Mouse (Mus musculus): ENCODE measurements around the gene Pygm. TPM values are rescaled to one million over a fixed set of nuclear protein-coding genes. Genes with fewer than 3 reads are reported as not detected.

The Pygm gene
- total and polyA plus RNA-seq, 2 experiments from 2014 or later = 6.2 to 7.6 TPM

- Histone ChIP-seq H3K36me3 (ENCODE audit: insufficient read depth) (peaks cover 32% of the 10 kb centered on the region; the same call in 1 of the 2 replicates), H3K4me3 (ENCODE audit: low read depth, low read length) (no peak overlapping the region), H3K4me2 (ENCODE audit: low read depth) (no peak overlapping the region), H3K9ac (no peak overlapping the region), H3K9me3 (ENCODE audit: low read length) (no peaks in the 10 kb centered on the region), H3K27ac (ENCODE audit: low read depth, low read length) (no peak overlapping the region), H3K4me1 (ENCODE audit: insufficient read depth) (no peaks in the 10 kb centered on the region), H3K27me3 (ENCODE audit: insufficient read depth, low read length) (no peaks in the 10 kb centered on the region)
- ATAC-seq = no peak
- no peak for DNase-seq
- TF ChIP-seq CTCF (IDR thresholded peaks at IDR 0.05; ENCODE audit: low read depth) = no peak
- WGBS = 77% methylated on average over 7 of the region's 7 CpGs
These were observed 30.2 kb upstream of the Pygm start for GRCm38 (mm10) chr19:6354030-6354429.

GRCm38 (mm10) chr19:6361291-6361690 is 22.9 kb upstream of the Pygm start:
- TF ChIP-seq CTCF (IDR thresholded peaks at IDR 0.05; ENCODE audit: low read depth) = no peak
- DNase-seq (no peak), ATAC-seq (no peak)
- peaks cover 7% of the 10 kb centered on the region for H3K36me3 ChIP-seq (ENCODE audit: insufficient read depth)
- H3K27ac ChIP-seq (ENCODE audit: low read depth, low read length) = no peak overlapping the region
- H3K4me2 ChIP-seq (ENCODE audit: low read depth) = no peak overlapping the region
- WGBS = 93% methylated on average over 3 of the region's 3 CpGs
- H3K9me3 ChIP-seq (ENCODE audit: low read length) = no peaks in the 10 kb centered on the region
- H3K9ac ChIP-seq = no peak overlapping the region
- peaks cover 4% of the 10 kb centered on the region for H3K4me1 ChIP-seq (ENCODE audit: insufficient read depth)
- H3K27me3 ChIP-seq (ENCODE audit: insufficient read depth, low read length) = no peaks in the 10 kb centered on the region
- no peak overlapping the region for H3K4me3 ChIP-seq (ENCODE audit: low read depth, low read length)

- H3K4me3 ChIP-seq (ENCODE audit: low read depth, low read length) = peak overlapping the region; percentile 79
- DNase-seq (no peak), ATAC-seq (no peak)
- peaks cover 4% of the 10 kb centered on the region for H3K4me1 ChIP-seq (ENCODE audit: insufficient read depth)
- peak overlapping the region; percentile 51 for H3K27ac ChIP-seq (ENCODE audit: low read depth, low read length)
- no peaks in the 10 kb centered on the region for H3K27me3 ChIP-seq (ENCODE audit: insufficient read depth, low read length)
- H3K36me3 ChIP-seq (ENCODE audit: insufficient read depth) = peaks cover 25% of the 10 kb centered on the region
- H3K9me3 ChIP-seq (ENCODE audit: low read length) = no peaks in the 10 kb centered on the region
- peak overlapping the region; percentile 52 for H3K4me2 ChIP-seq (ENCODE audit: low read depth)
- WGBS = under 1% methylated on average over 11 of the region's 11 CpGs
- TF ChIP-seq CTCF (IDR thresholded peaks at IDR 0.05; ENCODE audit: low read depth) = no peak
- H3K9ac ChIP-seq = peak overlapping the region; percentile 31; the same call in 1 of the 2 replicates
These were observed 21.1 kb upstream of the Pygm start for GRCm38 (mm10) chr19:6363091-6363410.

GRCm38 (mm10) chr19:6363411-6364240 is 20.6 kb upstream of the Pygm start, which contains the start of gene Sf1:
Gene Sf1, plus strand, starts transcription at chr19:6363690.
- DNase-seq = peak; percentile 100
- ATAC-seq = peak; percentile 97
- Histone ChIP-seq H3K9ac (peak within 1 kb of the TSS; percentile 96), H3K27me3 (ENCODE audit: insufficient read depth, low read length) (no peaks in the 10 kb centered on the region), H3K9me3 (ENCODE audit: low read length) (no peaks in the 10 kb centered on the region), H3K36me3 (ENCODE audit: insufficient read depth) (peaks cover 31% of the 10 kb centered on the region), H3K4me2 (ENCODE audit: low read depth) (peak within 1 kb of the TSS; percentile 65), H3K4me1 (ENCODE audit: insufficient read depth) (peaks cover 4% of the 10 kb centered on the region), H3K27ac (ENCODE audit: low read depth, low read length) (peak within 1 kb of the TSS; percentile 99), H3K4me3 (ENCODE audit: low read depth, low read length) (peak within 1 kb of the TSS; percentile 79)
- 1% methylated on average over 83 of the region's 85 CpGs for WGBS
- peak; percentile 11; the same call in 1 of the 2 replicates for TF ChIP-seq CTCF (IDR thresholded peaks at IDR 0.05; ENCODE audit: low read depth)

GRCm38 (mm10) chr19:6364317-6364725 is 19.9 kb upstream of the Pygm start:
- H3K9ac ChIP-seq = peak overlapping the region; percentile 96
- peaks cover 4% of the 10 kb centered on the region for H3K4me1 ChIP-seq (ENCODE audit: insufficient read depth)
- no peak for ATAC-seq
- peak overlapping the region; percentile 65 for H3K4me2 ChIP-seq (ENCODE audit: low read depth)
- H3K27me3 ChIP-seq (ENCODE audit: insufficient read depth, low read length) = no peaks in the 10 kb centered on the region
- peak overlapping the region; percentile 79 for H3K4me3 ChIP-seq (ENCODE audit: low read depth, low read length)
- no peak for TF ChIP-seq CTCF (IDR thresholded peaks at IDR 0.05; ENCODE audit: low read depth)
- H3K36me3 ChIP-seq (ENCODE audit: insufficient read depth) = peaks cover 36% of the 10 kb centered on the region
- no peaks in the 10 kb centered on the region for H3K9me3 ChIP-seq (ENCODE audit: low read length)
- H3K27ac ChIP-seq (ENCODE audit: low read depth, low read length) = peak overlapping the region; percentile 99
- under 1% methylated on average over 54 of the region's 55 CpGs for WGBS
- peak; percentile 97 for DNase-seq

GRCm38 (mm10) chr19:6364842-6365241 is 19.4 kb upstream of the Pygm start:
- H3K4me2 ChIP-seq (ENCODE audit: low read depth) = peak overlapping the region; percentile 65
- peak overlapping the region; percentile 79 for H3K4me3 ChIP-seq (ENCODE audit: low read depth, low read length)
- H3K36me3 ChIP-seq (ENCODE audit: insufficient read depth) = peaks cover 41% of the 10 kb centered on the region
- H3K4me1 ChIP-seq (ENCODE audit: insufficient read depth) = peaks cover 4% of the 10 kb centered on the region
- H3K27me3 ChIP-seq (ENCODE audit: insufficient read depth, low read length) = no peaks in the 10 kb centered on the region
- TF ChIP-seq CTCF (IDR thresholded peaks at IDR 0.05; ENCODE audit: low read depth) = no peak
- no peaks in the 10 kb centered on the region for H3K9me3 ChIP-seq (ENCODE audit: low read length)
- DNase-seq (no peak), ATAC-seq (no peak)
- H3K9ac ChIP-seq = peak overlapping the region; percentile 96
- H3K27ac ChIP-seq (ENCODE audit: low read depth, low read length) = no peak overlapping the region
- WGBS = 8% methylated on average over 2 of the region's 2 CpGs

- no peak overlapping the region for H3K4me3 ChIP-seq (ENCODE audit: low read depth, low read length)
- peaks cover 91% of the 10 kb centered on the region for H3K36me3 ChIP-seq (ENCODE audit: insufficient read depth)
- TF ChIP-seq CTCF (IDR thresholded peaks at IDR 0.05; ENCODE audit: low read depth) = no peak
- no peak overlapping the region for H3K27ac ChIP-seq (ENCODE audit: low read depth, low read length)
- WGBS = 89% methylated on average over 2 of the region's 2 CpGs
- no peak for DNase-seq
- no peaks in the 10 kb centered on the region for H3K4me1 ChIP-seq (ENCODE audit: insufficient read depth)
- H3K4me2 ChIP-seq (ENCODE audit: low read depth) = no peak overlapping the region
- no peaks in the 10 kb centered on the region for H3K9me3 ChIP-seq (ENCODE audit: low read length)
- no peak overlapping the region for H3K9ac ChIP-seq
- H3K27me3 ChIP-seq (ENCODE audit: insufficient read depth, low read length) = no peaks in the 10 kb centered on the region
- ATAC-seq = no peak
These were observed 14.0 kb upstream of the Pygm start for GRCm38 (mm10) chr19:6370175-6370574.
